Mouse (Mus musculus) adrenal gland, postnatal 36 days (tissue): ENCODE measurements around the gene Cacna1d. TPM values are rescaled to one million over a fixed set of nuclear protein-coding genes. Genes with fewer than 3 reads are reported as not detected.

Source experiments
- DNase-seq, 2 experiments: peaks; one replicate each; pipeline ENCODE4 v3.0.0; 2021; ENCODE audit warnings: mixed read lengths in 1 of 2
- total RNA-seq, 2 experiments: library from RNA; stranded (reverse); gene quantifications; 2 replicates each; pipeline ENCODE4 v1.2.3; 2021

The Cacna1d gene
- total RNA-seq, 2 experiments from 2014 or later: 11.2 to 16.6 TPM

DNA sequence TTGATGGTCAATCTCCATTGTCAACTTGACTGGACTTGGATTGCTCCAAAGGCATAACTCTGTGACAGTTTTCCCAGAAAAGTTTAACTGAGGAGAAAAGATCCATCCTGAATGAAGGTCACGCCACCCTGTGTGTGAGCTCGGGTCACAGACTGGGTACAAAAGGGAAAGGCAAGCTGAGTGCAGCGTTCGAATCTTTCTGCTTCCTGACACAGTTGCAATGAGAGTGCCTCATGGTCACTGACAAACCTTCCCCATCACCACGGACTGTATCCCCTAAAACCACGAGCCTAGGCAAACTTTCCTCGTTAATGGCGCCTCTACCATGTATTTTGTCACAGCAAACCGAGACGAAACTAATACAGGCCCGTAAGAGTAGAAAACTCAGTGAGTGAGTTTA is 325.2 kb downstream of the Cacna1d start:
- DNase-seq: no peak

- peak in 1 of 2 experiments; percentile 17 for DNase-seq
Measured at GRCm38 (mm10) chr14:30163733-30164708, 327.2 kb downstream of the Cacna1d start.

- no peak for DNase-seq
Measured at GRCm38 (mm10) chr14:30147774-30148173, 343.5 kb downstream of the Cacna1d start.

- DNase-seq: no peak
Measured at GRCm38 (mm10) chr14:30138379-30138964, 352.8 kb downstream of the Cacna1d start.

DNA sequence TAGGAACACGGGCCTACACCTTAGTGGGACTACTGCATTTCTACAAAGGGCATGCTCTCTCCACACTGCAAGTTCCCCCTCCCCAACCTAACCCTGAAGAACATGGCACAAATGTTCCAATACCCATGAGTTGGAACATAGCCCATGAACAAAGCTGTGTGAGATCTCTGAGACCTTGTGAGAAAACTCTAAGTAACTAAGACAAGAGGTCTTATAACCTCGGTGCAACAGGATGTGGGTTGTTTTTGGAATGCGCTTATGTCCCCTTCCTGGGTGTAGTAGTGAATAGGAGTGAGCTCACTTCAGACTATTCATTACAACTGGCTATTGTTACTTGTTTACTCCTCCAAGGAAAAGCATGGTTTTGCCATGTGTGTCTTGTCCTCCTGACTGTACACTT is 353.3 kb downstream of the Cacna1d start:
- DNase-seq: no peak

DNA sequence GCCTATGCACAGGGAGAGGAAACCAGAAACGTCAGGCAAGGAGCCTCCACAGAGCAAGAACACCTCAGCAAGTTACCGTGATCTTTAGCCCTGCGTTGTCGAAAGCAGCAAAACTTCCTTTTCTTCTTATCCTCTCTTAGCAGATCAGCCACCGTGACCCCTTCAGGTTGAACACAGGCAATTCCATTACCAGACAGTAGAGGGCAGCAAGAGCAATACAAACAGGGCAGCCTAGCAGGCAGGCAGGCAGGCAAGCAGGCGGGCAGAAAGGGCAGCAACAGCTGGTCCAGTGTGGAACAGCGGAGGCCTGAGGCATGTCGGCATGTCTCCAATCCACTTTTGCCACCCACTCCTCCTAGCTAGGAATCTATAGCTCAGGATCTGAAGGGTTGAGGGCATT is 354.3 kb downstream of the Cacna1d start:
- DNase-seq: peak; percentile 79 to 88

- DNase-seq: peak; percentile 40 to 55
Measured at GRCm38 (mm10) chr14:30135351-30135750, 355.9 kb downstream of the Cacna1d start.

GRCm38 (mm10) chr14:30133684-30134083 is 357.6 kb downstream of the Cacna1d start:
- DNase-seq: no peak

- peak; percentile 47 to 51 for DNase-seq
Measured at GRCm38 (mm10) chr14:30131256-30131655, 360.0 kb downstream of the Cacna1d start.

GRCm38 (mm10) chr14:30130092-30130491 is 361.2 kb downstream of the Cacna1d start:
- DNase-seq: no peak

GRCm38 (mm10) chr14:30129378-30129777 is 361.9 kb downstream of the Cacna1d start:
- peak; percentile 33 to 49 for DNase-seq

- DNase-seq: no peak
Measured at GRCm38 (mm10) chr14:30124951-30125690, 366.1 kb downstream of the Cacna1d start.

DNA sequence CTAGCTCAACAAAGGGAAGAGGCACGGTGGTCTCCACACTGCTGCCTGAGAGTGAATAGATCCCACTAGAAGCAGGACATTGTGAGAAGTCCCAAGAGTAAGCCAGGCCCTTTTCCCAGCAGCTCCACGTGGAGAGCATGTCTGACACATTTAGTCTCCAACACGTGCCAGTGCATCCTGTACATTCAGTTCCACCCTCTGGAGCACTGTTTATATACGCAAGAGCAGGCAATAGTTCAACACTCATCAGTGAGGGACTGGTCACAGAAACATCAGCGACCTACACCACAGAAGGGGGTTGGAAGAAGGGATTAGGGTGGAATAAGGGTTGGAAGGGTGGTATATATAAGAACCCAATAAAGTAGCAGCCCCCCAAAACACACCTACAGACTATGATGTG is 371.2 kb downstream of the Cacna1d start:
- no peak for DNase-seq

DNA sequence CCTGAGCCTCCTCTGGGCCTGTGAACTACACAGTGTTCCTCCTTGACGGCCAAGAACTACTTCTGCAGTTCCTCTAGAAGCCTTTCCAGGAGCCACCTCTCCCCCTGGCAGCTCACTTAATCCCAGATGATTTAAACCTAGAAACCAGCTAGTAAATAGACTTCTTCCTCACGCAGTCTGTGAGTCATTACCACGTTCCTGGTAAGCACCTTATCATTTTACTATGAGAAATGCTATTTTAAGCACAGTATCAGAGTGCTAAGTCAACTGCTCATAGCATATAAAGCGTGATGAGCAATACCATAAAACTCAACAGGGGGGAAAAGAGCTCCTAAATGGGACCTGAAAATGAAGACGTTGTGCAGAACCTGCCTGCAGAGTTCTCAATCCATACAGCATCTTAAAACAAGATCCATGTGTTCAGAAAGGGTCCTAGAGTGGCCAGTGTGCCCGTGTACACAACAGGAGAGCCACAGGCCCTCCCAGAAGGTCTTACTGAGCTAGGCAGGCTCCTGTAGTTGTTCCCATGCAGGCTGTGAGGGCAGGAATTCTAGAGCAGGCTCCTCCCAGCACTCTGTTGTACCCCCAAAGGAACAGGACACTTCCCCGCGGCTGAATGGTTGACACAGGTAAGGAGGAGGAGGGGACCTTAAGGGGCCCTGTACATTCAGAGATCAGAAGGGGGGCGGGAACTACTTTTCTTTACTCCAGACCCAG is 377.7 kb downstream of the Cacna1d start:
- DNase-seq: no peak

GRCm38 (mm10) chr14:30109079-30109478 is 382.2 kb downstream of the Cacna1d start:
- DNase-seq: peak in 1 of 2 experiments; percentile 56

GRCm38 (mm10) chr14:30106550-30106949 is 384.7 kb downstream of the Cacna1d start:
- no peak for DNase-seq

DNA sequence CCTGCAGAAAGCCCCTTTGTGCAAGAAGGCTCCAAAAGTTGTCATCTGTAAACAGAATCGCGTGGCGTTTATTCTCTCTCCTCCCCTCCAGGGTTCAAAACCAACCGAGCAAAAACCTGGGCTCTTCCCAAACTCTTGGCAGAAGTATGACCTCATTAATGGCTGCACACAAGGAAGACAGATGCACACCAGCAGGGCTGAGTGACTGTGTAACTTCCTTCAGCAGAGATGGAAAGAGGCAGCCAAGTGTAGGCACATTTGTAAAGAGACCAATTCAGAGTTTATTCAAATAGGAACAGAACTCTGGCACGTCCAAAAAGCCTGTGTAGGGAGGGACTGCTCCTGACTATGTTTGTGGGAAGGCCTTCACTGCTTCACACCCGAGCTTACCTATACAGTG is 385.7 kb downstream of the Cacna1d start:
- DNase-seq: no peak

- DNase-seq: no peak
Measured at GRCm38 (mm10) chr14:30103946-30104536, 387.2 kb downstream of the Cacna1d start.

DNA sequence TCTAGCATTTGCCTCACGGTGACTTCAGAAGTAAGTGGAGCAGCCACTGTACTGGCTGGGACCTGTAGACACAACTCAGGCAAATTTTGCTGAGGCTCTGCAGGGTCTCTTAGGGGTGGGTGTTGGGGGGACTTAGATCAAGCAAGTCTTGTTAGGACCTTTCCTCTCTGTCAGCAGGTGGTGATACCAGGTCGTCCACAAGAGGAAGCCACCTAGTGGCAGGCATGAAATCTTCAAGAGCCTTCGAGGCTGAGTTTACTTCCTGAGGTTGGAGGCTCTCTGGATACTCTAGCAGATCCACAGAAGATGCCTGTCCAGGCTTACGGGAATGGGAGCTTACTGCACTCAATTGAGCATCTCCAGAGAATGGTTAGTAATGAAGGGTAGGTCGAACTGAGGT is 394.0 kb downstream of the Cacna1d start:
- DNase-seq: peak; percentile 8 to 15

DNA sequence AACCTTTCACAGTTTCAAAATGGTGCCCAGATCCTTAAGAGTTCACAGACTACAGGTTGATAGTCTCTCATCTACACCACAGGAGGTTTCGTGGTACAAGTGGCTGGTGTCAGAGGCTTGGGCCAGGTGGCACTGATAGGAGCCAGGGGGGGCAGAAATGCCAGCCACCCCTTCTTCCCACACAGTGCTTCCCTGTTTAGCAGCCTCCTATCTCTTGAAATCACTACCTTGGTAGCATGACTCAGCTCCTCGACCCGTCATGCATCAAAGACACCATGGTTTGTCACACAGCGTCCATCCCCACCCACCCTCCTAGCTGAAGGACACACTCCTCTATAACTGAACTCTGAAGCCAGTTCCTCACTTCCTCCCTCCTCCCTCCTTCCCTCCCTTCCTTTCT is 398.8 kb downstream of the Cacna1d start:
- peak; percentile 56 to 58 for DNase-seq

GRCm38 (mm10) chr14:30092021-30092420 is 399.2 kb downstream of the Cacna1d start:
- DNase-seq: no peak

GRCm38 (mm10) chr14:30079729-30080128 is 411.5 kb downstream of the Cacna1d start:
- no peak for DNase-seq
